Mouse (Mus musculus) MEL (cell line): ENCODE data around the gene Fam221b.

Experiments used
- CHD1 ChIP-seq: IDR thresholded peaks from 2 replicates; pipeline ENCODE4 v1.6.1; 2012; ENCODE audit warnings: low read depth, mild to moderate bottlenecking, inconsistent platforms, low read length, improper control_type of control experiment
- CTCF ChIP-seq, 3 experiments: IDR thresholded peaks in 2 of 3; conservative IDR thresholded peaks in 1 of 3; 2 replicates each; pipeline ENCODE4 v1.5.1; 2011 to 2012; ENCODE audit warnings: low read length in 3 of 3, low read depth in 2 of 3, mild to moderate bottlenecking in 2 of 3, improper control_type of control experiment in 1 of 3, inconsistent platforms in 1 of 3, mixed read lengths in 1 of 3, moderate library complexity in 1 of 3; ENCODE audit not compliant: control insufficient read depth in 1 of 3, insufficient read depth in 1 of 3, poor library complexity in 1 of 3, severe bottlenecking in 1 of 3
- GATA1 ChIP-seq: IDR thresholded peaks from 2 replicates; pipeline ENCODE4 v1.6.1; 2011; ENCODE audit warnings: low read depth, low read length, improper control_type of control experiment
- MEF2A ChIP-seq: IDR thresholded peaks from 2 replicates; pipeline ENCODE4 v1.6.1; 2014; ENCODE audit warnings: low read depth, mild to moderate bottlenecking, inconsistent platforms, low read length, improper control_type of control experiment; ENCODE audit not compliant: poor library complexity, insufficient replicate concordance, severe bottlenecking; ENCODE audit errors: extremely low read depth
- MYC ChIP-seq: IDR thresholded peaks from 2 replicates; pipeline ENCODE4 v1.6.1; 2011; ENCODE audit warnings: low read depth, mild to moderate bottlenecking, low read length, improper control_type of control experiment, moderate library complexity
- POLR2A ChIP-seq, 2 experiments: IDR thresholded peaks; 2 replicates each; pipeline ENCODE4 v1.6.1; 2011 to 2012; ENCODE audit warnings: low read length in 2 of 2, mild to moderate bottlenecking in 2 of 2, control low read depth in 1 of 2, improper control_type of control experiment in 1 of 2, low read depth in 1 of 2, moderate library complexity in 1 of 2; ENCODE audit not compliant: control insufficient read depth in 1 of 2, insufficient read depth in 1 of 2, poor library complexity in 1 of 2
- RAD21 ChIP-seq: IDR thresholded peaks from 2 replicates; pipeline ENCODE4 v1.6.1; 2011; ENCODE audit warnings: mild to moderate bottlenecking, low read depth, low read length, improper control_type of control experiment
- SIN3A ChIP-seq: IDR thresholded peaks from 2 replicates; pipeline ENCODE4 v1.6.1; 2012; ENCODE audit warnings: low read length, improper control_type of control experiment, inconsistent platforms
- UBTF ChIP-seq: IDR thresholded peaks from 2 replicates; pipeline ENCODE4 v1.6.1; 2012; ENCODE audit warnings: low read depth, mild to moderate bottlenecking, inconsistent platforms, low read length, improper control_type of control experiment, moderate library complexity, borderline replicate concordance; ENCODE audit not compliant: insufficient read depth

DNA sequence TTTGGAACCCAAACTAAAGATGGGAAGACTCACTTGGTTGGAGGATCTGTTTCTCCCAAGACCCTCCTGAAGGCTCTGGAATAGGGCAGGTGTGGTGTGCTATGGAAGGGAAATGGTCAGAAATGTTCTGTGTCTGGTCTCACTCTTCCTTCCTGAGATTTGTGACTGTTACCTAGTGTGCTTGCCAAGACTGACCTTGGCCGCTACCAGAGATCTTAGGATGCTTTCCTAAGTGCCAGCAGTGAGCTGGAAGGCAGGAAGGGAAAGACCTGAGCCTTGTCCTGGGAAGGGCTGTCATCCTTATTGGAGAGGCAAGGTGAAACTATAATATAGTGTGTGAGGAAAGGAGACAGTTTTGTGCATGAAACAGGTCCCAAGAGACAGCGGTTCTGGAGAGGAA lies 35.2 kb downstream of the Fam221b start:
- TF ChIP-seq CTCF (IDR thresholded peaks at IDR 0.05 in 2 of 3, conservative IDR thresholded peaks at IDR 0.05 in 1 of 3; ENCODE audit: control insufficient read depth in 1 of 3, insufficient read depth in 1 of 3, low read depth in 2 of 3, low read length in 3 of 3, poor library complexity in 1 of 3, severe bottlenecking in 1 of 3) (no peak), SIN3A (no peak), UBTF (no peak), GATA1 (no peak), POLR2A (IDR thresholded peaks at IDR 0.05; ENCODE audit: control insufficient read depth in 1 of 2, insufficient read depth in 1 of 2, low read depth in 1 of 2, low read length in 2 of 2, poor library complexity in 1 of 2) (no peak), CHD1 (no peak), MEF2A (no peak), MYC (no peak), RAD21 (no peak)
